Mouse (Mus musculus) liver, adult 2 months (tissue): ENCODE results near the gene Qsox1.

Experiments used
- CTCF ChIP-seq: fragments of 200-500 bp; IDR thresholded peaks from 2 replicates; pipeline ENCODE4 v1.5.1; 2011; ENCODE audit warnings: low read depth, low read length, control low read depth
- POLR2A ChIP-seq: fragments of 200-500 bp; IDR thresholded peaks from 2 replicates; pipeline ENCODE4 v1.6.1; 2011; ENCODE audit warnings: low read length, control low read depth; ENCODE audit not compliant: insufficient read depth; ENCODE audit errors: extremely low read depth

DNA sequence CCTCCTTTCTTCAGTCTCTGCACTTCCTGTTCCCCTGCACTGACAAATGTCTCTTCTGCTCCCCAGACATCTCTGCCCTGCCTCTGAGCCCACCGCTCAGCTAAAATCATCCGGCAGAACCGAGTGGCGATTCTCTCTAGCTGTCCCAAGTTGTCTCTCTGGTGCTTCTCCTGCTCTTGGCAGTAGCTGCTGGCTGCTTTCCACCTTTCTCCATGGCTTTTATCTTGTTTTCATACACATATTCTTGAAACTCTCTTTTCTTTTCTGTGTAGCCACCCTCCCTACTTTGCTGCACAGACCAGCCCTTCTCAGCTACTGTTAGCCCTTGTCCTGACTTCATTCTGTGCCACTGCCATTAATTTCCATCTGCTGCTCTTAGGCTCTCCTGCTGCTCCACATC, 15.3 kb downstream of the Qsox1 start:
- TF ChIP-seq CTCF (no peak), POLR2A (no peak)
